Mouse (Mus musculus) erythroid progenitor cell, adult 5-6 weeks (primary cell): ENCODE data around the gene Gpr89. TPM values are rescaled to one million over a fixed set of nuclear protein-coding genes. Genes with fewer than 3 reads are reported as not detected.
A peak's percentile ranks its signal among the peaks of the same experiment; 100 is the strongest.

ENCODE experiments used
- ATAC-seq: replicated peaks from 2 replicates; pipeline ENCODE4 v1.8.0; 2016; ENCODE audit warnings: moderate number of reproducible peaks, mild to moderate bottlenecking, moderate TSS enrichment, inconsistent platforms; ENCODE audit not compliant: poor library complexity, low FRiP score, severe bottlenecking
- total RNA-seq, 2 experiments: library from RNA; stranded (forward) in 1 of 2; stranded (reverse) in 1 of 2; fragments of 150-400 nt in 1 of 2; fragments of 186-747, 209-891 nt in 1 of 2; gene quantifications; 2 replicates each; pipeline versions ENCODE4 v1.2.3 to v1.2.4; 2015 to 2017; ENCODE audit warnings: low replicate concordance in 2 of 2

The Gpr89 gene
- 2.9 TPM in 1 of 2 replicates, not detected in the other for total RNA-seq (2015; ENCODE audit: low replicate concordance)
- 1.6 and 3.5 TPM in 2 replicates for total RNA-seq (2017; ENCODE audit: low replicate concordance)

DNA sequence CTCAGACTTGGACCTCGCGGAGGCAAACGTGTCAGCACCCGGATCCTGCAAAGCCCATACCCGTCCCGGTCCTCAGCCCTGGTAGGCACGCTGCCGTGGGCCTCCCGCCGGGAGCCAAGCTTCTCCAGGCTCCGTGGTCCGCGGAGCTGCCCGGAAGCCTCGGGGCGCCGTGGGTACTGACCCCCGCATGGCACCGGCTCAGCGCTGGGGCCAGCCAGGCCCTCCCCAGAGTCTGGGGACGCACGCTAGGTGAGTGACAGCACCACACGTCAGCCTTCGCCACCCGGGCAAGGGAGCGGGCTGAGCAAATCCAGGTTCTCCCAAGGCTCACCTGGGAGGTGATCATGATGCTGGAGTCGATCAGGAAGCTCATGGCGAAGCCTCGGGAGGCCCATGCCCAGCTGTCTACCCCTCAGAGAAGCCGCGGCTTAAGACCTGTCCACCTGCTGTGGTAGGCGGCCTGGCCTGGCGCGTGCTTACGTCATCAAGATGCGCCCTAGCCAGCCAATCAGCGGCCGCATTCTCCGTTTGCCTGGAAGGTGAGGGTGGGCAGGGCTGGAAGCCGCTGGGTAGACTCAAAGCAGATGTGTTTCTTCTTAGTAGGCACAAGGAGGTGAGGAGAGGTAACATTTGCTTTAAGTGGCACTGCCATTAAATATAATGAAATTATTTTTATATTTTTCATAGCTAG, at the start of gene Gpr89:
TSS of gene Gpr89 (minus strand) at position 496 of the 691 bp plus-strand sequence.
- ATAC-seq = peak; percentile 100

DNA sequence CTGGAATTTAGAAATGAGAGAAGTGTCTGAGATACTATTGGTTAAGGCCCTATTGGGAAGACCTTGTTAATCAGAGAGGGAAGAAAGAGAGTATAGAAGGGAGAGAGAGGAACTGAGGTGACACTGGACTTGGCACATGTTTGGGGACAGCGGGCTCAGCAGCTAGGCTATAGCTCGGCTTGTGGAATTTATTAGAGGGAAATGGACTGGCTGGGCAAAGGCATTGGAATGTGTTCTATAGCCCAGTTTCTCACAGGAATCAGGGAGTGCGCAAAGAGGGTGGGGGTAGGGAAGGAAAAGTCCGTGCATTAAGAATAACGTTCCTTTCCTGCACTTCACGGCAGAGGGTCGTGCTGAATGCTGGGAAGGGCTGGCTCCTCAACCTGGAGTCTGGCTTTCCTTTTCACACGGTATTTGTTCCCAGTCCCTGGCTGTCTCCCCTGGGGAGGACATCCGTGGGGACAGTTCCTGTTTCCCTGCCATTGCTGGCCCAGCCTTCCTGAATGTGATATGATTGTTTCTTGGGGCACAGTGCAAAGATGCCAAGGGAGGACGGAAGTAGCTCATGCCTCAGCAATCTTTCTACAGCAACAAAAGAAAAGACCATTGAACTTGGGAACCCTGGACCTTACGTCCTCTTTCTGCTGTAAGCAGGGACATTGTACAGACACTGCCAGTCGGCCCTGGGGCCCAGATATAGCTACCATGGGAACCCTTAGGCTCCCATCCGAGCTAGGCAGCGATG, 48.5 kb upstream of the Gpr89 start:
- ATAC-seq = no peak

DNA sequence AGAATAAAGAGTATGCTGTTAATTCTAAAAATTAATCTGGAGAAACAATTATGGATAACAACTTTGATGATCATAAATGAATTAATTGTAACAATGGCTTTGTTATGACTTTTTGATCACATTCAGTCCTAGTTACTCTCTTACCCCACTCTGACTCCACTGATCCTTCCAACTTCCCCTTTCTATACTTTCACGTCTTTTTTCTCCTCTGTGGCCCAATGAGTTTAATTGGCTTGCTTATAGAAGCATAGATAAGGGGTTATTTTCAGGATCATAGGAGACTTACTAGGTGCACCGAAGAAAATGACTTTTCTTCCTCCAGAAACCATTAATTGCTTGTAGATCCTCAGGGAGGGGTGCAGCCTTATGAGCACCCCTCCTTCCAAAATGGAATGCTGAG, 37.6 kb upstream of the Gpr89 start:
- ATAC-seq = no peak

DNA sequence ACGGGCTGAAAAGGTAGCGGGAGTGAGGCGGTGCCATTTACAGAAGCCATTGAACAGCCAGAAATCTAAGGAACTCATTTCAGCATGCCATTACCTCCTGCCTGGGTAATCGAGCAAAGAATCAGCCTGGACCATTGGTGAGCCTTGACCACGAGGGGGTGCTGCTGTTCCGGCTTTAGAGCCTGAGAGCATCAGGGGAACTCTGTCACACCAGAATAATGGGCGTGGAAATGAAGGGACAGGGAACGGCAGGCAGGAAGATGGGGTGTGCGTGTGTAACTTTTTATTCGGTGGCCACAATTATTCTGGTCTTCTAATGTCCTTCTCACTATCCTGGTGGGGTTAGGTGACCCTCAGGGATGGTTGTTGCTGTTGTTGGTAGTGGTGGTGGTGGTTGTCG, 33.6 kb upstream of the Gpr89 start:
- no peak for ATAC-seq

DNA sequence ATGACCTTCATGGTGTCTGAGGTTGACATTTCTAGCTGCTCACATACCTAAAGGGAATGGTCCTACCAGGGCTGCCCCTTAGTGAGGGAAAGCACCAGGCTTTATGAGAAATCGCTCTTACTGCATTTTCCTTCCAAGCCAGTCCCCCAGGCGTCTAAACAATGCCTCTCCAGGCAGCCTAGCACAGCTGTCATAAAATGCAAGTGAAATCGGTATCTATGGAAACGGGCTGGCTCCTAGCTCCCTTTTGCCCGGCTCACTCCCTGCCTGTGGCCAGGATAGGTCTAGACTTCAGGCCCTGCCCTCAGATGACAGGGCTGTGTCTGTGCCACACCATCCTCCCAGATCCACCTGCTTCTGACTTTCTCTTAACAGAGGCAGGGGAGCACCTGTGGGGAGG, 32.5 kb upstream of the Gpr89 start:
- ATAC-seq = no peak

DNA sequence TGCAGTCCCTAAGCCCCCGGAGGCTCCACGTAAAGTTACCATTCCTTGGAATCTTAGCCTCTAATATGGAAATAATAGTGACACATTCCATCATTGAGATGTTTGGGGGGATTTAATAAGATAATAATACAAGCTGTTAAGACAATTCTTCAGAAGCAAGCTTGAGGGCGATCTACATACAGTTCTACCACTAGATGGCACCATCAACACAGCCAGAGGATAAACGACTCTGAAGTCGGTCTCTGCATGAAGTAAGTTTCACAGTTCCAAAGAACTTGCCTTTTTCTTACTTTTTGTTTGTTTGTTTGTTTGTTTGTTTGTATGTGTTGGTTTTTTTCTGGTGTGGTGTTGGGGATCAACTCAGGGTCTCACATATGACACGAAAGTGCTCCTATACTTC, 31.1 kb upstream of the Gpr89 start:
- no peak for ATAC-seq

DNA sequence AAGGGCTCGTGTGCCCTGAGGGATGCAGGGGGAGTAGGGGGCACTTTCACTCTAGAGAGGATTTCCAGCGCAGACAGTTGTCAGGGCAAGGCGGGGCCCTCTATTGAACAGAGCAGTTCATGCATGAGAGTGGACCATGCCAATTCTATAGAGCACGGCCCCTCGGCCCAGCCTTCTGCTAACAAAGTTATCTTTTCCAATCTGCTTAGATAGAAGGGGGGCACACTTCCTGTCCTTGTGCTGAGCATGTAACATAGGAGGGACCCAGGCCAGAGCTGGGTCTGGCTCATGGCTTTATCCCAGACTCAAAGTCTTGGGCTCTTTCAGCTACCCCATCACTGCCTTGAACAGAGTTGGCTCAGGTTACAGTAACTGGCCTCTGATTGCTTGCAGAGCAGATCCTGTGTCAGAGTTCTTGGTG, 26.1 kb upstream of the Gpr89 start:
- no peak for ATAC-seq

DNA sequence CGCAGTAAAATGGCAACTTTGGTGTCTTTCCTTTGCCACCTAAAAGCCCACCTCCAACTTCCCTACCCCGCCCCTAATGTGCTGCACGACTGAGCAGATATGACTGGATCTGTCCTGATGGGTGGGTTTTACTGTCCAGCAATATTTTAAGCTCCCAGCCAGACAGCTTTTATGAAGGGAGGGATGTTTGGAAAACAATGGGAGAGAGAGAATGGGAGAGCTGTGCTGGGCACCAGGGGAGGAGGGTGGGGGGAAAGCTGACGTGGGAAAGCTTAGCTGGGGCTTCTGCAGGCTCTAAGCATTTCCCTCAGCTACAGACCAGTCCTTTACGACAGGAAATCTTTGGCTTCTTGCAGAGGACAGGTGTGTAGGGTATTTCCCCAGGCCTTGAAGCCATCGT, 20.8 kb upstream of the Gpr89 start, which contains the start of gene Gja8:
TSS of gene Gja8 (minus strand) at position 101 of the 400 bp plus-strand sequence.
- no peak for ATAC-seq

DNA sequence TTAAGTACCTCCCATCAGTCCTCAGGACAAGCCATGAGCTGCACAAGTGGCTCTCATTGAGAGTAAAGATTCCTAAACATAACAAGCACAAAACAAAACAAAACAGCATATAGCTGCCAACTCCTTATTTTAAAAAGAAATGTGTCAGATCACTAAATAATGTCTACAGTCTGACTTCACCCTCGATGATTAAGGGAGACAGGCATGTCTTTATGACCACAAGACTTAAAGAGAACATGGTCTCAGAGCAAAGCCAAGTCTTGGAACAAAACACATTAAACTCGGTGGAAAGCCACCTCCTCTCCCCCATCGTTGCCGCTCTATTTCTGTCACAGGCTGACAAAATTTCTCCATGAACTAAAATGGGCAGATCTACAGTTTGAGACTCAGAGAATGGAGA, 19.5 kb upstream of the Gpr89 start:
- ATAC-seq = no peak

DNA sequence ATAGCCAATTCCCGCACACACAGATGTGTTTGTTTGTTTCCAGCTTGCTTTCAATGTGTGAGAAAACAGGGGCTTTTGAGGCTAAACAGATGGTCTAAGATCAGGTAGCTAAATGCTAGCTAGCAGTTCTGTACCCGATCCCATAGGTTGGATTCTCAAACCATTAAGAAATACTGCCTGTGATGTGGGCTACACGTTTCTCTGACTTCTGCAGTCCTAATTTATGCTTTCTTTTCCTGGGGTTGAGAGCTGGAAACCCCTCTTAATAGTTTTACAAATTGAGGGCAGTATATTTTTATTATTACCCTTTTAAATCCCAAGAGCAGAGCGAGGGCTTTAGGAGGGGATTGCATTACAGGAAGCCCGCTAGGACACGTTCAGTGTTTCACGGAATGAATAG, 15.8 kb upstream of the Gpr89 start:
- ATAC-seq = no peak

DNA sequence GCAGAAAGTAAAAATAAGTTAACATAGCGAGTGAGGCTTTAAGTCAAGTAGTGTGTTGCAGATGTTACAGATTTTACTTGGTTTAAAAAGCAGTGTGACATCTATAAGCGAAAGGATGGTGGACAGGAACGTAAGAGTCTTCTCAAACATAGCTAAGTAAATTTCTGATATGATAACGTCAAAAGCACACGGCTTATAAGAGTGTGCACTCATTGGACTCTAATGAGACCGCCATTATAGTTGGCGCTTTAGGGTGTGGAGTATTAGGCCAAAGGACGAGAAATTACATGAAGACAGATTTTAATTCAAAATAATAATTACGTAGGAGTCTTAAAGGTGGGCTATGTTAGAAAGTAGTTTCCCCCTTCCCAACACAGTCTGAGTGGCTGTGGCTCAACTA, 446 bp upstream of the Gpr89 start:
- peak; percentile 13; the same call in 1 of the 2 replicates for ATAC-seq

DNA sequence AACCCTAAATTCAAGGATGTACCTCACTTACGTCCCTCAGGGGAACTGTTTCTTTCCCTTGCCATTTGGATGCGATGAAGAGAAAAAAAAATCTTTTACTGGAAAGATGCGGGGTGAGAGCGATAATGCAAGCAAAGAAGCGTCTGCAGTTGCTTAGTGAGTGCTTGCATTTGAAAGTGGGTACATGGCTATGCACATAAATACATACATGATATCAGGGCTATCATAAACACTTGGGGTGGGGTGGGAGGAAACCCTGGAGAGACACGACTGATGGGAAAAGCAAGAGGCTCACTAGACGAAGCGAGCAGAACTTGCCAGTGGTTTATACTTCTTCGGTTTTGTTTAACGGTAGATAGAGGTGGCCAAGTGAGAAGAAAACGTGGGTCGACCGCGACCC, 753 bp downstream of the Gpr89 start, which contains the start of gene Gja5:
TSS of gene Gja5 (plus strand) at position 301 of the 400 bp plus-strand sequence.
- no peak for ATAC-seq

DNA sequence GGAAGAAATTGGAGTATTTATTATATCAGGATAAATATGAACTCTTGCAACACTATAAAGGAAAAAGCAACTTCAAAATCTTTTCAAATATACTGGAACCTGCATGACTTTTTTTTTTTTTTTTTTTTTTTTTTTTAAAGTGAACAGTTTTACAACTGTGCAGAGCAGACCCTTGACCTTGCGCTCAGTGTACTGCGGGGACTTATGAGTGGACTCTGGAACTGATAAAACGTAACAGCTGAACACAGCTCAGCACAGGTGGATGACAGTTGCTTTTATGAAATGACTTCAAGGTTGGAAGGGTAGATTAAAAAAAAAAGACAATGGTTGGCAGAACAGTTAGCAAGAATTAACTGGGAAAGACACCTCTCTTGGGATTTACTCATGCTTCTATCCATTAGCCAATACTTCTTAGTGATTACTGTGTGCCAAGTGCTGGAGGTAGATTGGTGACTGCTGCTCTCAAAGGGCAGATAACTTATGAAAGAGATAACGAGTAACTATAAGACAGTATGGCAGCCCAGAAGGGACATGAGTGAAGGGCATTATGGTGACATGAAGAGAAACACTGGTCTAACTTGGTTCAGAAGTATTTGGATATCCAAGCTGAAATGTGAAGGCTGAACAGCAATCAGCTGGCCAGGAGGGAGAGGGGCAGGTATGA, 2.7 kb downstream of the Gpr89 start:
- ATAC-seq = no peak

DNA sequence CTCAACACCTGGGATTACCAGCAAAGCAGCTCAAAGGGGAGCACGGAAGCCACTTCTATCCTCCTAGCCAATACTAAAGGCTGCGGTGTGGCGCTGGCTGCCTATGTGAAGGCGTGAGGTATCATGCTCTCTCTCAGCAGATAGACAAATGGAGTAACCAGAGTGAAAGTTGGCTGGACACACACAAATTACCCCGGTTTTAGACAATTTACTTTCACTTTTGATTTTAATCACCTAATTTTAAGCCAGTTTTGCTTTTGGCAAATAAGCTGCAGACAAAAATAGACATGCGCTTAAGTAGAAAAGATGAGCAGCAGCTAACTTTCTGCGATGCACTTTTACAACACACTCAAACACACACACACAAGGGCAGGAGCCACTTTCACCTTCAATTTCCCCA, 21.5 kb downstream of the Gpr89 start:
- ATAC-seq = no peak

DNA sequence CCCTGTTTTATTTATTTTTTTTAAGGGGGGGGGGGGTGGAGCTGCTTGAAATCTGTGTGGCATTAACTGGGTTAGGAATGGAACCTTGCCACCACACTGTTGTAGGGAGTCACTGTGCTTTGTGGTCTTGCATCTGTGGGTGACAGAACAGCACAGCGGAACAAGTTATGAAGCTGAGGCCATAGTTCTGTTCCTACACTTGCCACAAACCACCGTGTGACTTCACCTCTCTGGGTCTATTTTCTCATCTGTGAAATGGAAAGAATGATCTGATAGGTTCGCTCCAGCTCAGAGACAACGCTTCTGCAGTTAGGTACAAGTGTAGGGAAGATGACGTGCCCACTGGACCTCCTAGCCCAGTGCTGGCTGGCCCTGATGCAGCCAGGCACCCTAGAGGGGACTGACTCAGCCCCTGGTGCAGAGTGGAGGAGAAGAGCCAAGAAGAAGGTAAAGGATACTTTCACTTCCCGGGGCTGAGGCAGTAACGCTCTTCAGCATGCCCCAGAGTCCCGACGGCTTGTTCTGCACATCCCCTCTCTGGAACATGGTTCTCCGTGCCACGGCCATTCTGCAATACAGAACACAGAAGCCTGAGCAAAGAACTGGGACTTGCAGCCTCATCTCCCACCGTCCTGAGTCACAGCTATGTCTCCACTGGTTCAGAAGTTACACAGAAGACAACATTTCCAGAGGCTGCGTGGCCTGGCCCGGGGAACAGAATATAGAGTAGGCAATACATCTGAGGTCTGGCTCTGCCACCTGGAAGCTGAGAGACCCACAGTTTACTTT, 22.9 kb downstream of the Gpr89 start:
- no peak for ATAC-seq

DNA sequence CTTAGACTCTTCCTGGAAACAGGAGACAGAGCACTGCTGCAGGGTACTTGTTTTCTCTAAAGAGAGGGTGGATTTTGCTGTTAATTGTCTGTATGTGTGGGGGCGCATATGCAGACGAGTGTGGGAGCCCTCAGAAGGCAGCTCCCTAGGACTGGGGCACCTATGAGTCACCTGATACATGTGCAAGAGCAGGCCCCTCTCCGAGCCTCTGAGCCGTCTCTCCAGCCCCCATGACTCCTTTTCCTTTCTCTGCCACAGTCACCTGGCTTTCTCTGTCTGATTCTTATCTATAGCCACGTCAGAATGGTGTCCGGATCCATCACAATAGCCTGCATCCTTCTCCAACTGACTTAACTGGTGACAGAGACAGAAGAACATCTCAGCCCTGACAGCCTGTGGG, 23.6 kb downstream of the Gpr89 start:
- ATAC-seq = no peak

DNA sequence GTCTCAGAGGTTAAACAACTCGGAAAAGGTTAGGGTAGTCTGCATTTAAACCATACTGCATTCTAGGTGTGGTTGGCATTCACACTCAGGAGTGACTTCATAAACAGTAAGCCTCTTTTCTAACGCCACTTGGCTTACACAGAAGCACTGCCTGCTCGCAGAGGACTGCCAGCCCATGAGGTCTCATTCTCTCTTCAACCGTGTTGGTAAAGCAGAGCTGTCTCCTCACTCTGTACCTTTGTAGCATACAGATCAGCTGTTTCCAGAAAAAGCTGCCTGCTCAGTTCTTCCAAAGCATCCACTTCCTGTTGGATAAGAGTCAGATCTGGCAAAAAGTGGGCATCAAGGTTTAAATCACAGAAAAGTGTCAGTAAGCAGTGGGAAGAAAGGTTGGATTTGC, 24.8 kb downstream of the Gpr89 start:
- ATAC-seq = no peak

DNA sequence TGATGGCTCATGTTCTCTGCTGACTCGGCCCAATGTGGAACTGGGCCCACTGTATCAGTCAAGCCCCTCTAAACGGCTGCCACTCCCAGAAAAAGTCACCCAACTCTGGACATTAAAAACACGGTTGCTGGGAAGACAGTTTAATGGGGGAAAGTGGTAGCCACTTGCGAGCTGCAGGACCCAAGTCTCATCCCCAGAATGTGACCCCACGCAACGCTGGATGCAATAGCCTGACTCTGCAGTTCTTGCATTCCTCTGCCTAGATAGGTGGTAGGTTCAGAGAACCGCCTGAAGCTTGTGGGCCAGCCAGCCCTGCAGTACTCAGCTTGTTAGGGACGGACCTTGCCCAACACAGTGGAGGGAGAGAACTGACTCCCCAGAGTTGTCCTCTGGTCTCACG, 25.6 kb downstream of the Gpr89 start:
- ATAC-seq = no peak

DNA sequence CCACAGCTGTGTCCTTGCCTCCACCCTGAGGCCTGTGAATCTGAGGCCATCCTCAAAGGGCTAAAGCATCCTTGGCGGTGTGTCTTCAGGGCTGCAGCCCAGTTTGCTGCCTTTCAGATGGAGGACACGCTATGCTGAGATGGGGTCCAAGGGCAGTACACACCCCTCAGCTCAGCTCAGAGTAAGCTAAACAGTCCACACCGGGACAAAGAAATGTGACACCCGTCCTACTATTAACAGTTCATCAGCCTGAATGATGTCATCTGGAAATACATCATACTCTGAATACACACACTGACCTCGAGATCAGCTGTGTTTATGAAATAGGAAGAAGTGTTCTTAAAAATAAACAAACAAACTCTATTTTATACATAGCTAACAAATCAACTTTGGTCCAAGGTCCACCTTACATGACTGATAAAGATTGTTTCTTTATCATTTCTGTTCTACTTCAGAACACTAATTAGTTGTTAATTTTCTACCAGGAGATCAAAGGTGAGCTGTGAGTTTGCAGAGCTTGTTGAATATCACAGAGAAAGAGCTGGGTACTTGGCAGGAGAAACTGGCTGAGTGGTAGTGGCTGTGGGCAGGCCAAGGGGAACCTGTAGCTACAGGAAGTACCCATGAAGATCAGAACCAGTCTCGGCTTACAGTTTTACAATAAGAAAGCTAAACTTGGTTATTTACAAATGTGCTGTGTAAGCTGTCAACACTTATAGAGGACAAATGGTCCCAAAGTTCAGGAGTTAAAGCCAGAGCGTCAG, 30.2 kb downstream of the Gpr89 start:
- ATAC-seq = no peak
